In genomic region chr1:133492986-133493741, GRCm38 (mm10) we compare ENCODE assay signal across 7 mouse cellular contexts.
DNase-seq lines count a peak whose midpoint lies in the region; ATAC-seq and TF ChIP-seq lines count a peak whose summit lies in the region.

No protein-coding gene starts in this region.

- 1% methylated on average over 29 of the region's 29 CpGs for WGBS in embryonic facial prominence, embryonic 13.5 days
- 2% methylated on average over 29 of the region's 29 CpGs for WGBS in heart, embryonic 14.5 days
- WGBS in kidney, embryonic 15.5 days, result 2% methylated on average over 29 of the region's 29 CpGs
- WGBS in liver, embryonic 14.5 days (ENCODE audit: insufficient replicate concordance), result 4% methylated on average over 29 of the region's 29 CpGs
- WGBS in neural tube, embryonic 11.5 days, result under 1% methylated on average over 29 of the region's 29 CpGs
- WGBS in thymus, adult 2 months, result 12% methylated on average over 29 of the region's 29 CpGs

- peak overlapping the region; percentile 87 for H3K27ac ChIP-seq in embryonic facial prominence, embryonic 13.5 days
- peak overlapping the region; percentile 71 to 84 for H3K27ac ChIP-seq in heart, embryonic 14.5 days (replicated peaks in 1 of 2; ENCODE audit: control insufficient read depth in 1 of 2, insufficient read depth in 1 of 2, low read depth in 2 of 2, low read length in 2 of 2)
- peak overlapping the region; percentile 93 for H3K27ac ChIP-seq in kidney, embryonic 15.5 days
- no peak overlapping the region for H3K27ac ChIP-seq in liver, embryonic 14.5 days
- peak overlapping the region; percentile 99 for H3K27ac ChIP-seq in neural tube, embryonic 11.5 days (ENCODE audit: low read depth, low read length)
- no peak overlapping the region for H3K27ac ChIP-seq in thymus, adult 2 months (ENCODE audit: control insufficient read depth, insufficient read depth, low read length)

- no peak for TF ChIP-seq CTCF in liver, embryonic 14.5 days (IDR thresholded peaks at IDR 0.05; ENCODE audit: low read depth)
- TF ChIP-seq CTCF in thymus, adult 2 months (IDR thresholded peaks at IDR 0.05; ENCODE audit: borderline replicate concordance, control insufficient read depth, extremely low read depth, insufficient read depth, low read length, poor library complexity), result no peak

- no peak for TF ChIP-seq POLR2A in thymus, adult 2 months (IDR thresholded peaks at IDR 0.05; ENCODE audit: control insufficient read depth, extremely low read depth, insufficient read depth, low read length, poor library complexity)

- H3K4me1 ChIP-seq in embryonic facial prominence, embryonic 13.5 days, result peaks cover 23% of the 10 kb centered on the region
- peaks cover 22 to 23% of the 10 kb centered on the region in 2 experiments for H3K4me1 ChIP-seq in heart, embryonic 14.5 days (ENCODE audit: control insufficient read depth in 2 of 2, insufficient read depth in 2 of 2, low read length in 2 of 2)
- H3K4me1 ChIP-seq in kidney, embryonic 15.5 days, result peaks cover 25% of the 10 kb centered on the region
- peaks cover 0 to 2% of the 10 kb centered on the region in 2 experiments; a peak in 1 of 4 replicates for H3K4me1 ChIP-seq in liver, embryonic 14.5 days (replicated peaks; ENCODE audit: control insufficient read depth in 2 of 2, insufficient read depth in 2 of 2, low read length in 1 of 2)
- H3K4me1 ChIP-seq in neural tube, embryonic 11.5 days (ENCODE audit: control insufficient read depth, insufficient read depth, low read length), result peaks cover 19% of the 10 kb centered on the region
- peaks cover 18% of the 10 kb centered on the region for H3K4me1 ChIP-seq in thymus, adult 2 months (replicated peaks; ENCODE audit: control insufficient read depth, insufficient read depth, low read length)

- peak; percentile 43 for DNase-seq in adrenal gland, postnatal 25 days
- DNase-seq in liver, embryonic 14.5 days (ENCODE audit: low read depth in 3 of 3, low spot score in 3 of 3), result no peak
- peak; percentile 87 for DNase-seq in neural tube, embryonic 11.5 days (ENCODE audit: low spot score)
- DNase-seq in thymus, adult 2 months, result peak; percentile 28

- peak overlapping the region; percentile 76 for H3K9ac ChIP-seq in embryonic facial prominence, embryonic 13.5 days
- H3K9ac ChIP-seq in heart, embryonic 14.5 days (ENCODE audit: low read length), result peak overlapping the region; percentile 81
- peak overlapping the region; percentile 56 for H3K9ac ChIP-seq in kidney, embryonic 15.5 days
- peak overlapping the region; percentile 20 for H3K9ac ChIP-seq in liver, embryonic 14.5 days (replicated peaks)
- H3K9ac ChIP-seq in neural tube, embryonic 11.5 days (ENCODE audit: low read length), result peak overlapping the region; percentile 77

- no peaks in the 10 kb centered on the region for H3K36me3 ChIP-seq in embryonic facial prominence, embryonic 13.5 days
- no peaks in the 10 kb centered on the region for H3K36me3 ChIP-seq in heart, embryonic 14.5 days (ENCODE audit: control insufficient read depth, insufficient read depth, low read length)
- H3K36me3 ChIP-seq in kidney, embryonic 15.5 days, result no peaks in the 10 kb centered on the region
- H3K36me3 ChIP-seq in liver, embryonic 14.5 days (replicated peaks; ENCODE audit: control insufficient read depth, insufficient read depth, low read depth), result no peaks in the 10 kb centered on the region
- H3K36me3 ChIP-seq in neural tube, embryonic 11.5 days (ENCODE audit: control insufficient read depth, insufficient read depth, low read length), result no peaks in the 10 kb centered on the region
- no peaks in the 10 kb centered on the region for H3K36me3 ChIP-seq in thymus, adult 2 months (ENCODE audit: control insufficient read depth, insufficient read depth, low read length)

- no peak for TF ChIP-seq EP300 in liver, embryonic 14.5 days (IDR thresholded peaks at IDR 0.05; ENCODE audit: low read depth)

- H3K27me3 ChIP-seq in embryonic facial prominence, embryonic 13.5 days, result no peaks in the 10 kb centered on the region
- H3K27me3 ChIP-seq in heart, embryonic 14.5 days (ENCODE audit: control insufficient read depth, insufficient read depth, low read length), result no peaks in the 10 kb centered on the region
- H3K27me3 ChIP-seq in kidney, embryonic 15.5 days, result no peaks in the 10 kb centered on the region
- no peaks in the 10 kb centered on the region for H3K27me3 ChIP-seq in liver, embryonic 14.5 days (ENCODE audit: control insufficient read depth, insufficient read depth, low read length)
- H3K27me3 ChIP-seq in neural tube, embryonic 11.5 days (ENCODE audit: control insufficient read depth, insufficient read depth, low read length), result no peaks in the 10 kb centered on the region
- no peaks in the 10 kb centered on the region for H3K27me3 ChIP-seq in thymus, adult 2 months (ENCODE audit: control insufficient read depth, insufficient read depth, low read length)

- peak overlapping the region; percentile 89 for H3K4me2 ChIP-seq in embryonic facial prominence, embryonic 13.5 days
- H3K4me2 ChIP-seq in heart, embryonic 14.5 days (ENCODE audit: low read length), result peak overlapping the region; percentile 87
- peak overlapping the region; percentile 73 for H3K4me2 ChIP-seq in kidney, embryonic 15.5 days
- peak overlapping the region; percentile 66 for H3K4me2 ChIP-seq in liver, embryonic 14.5 days (ENCODE audit: low read depth)
- H3K4me2 ChIP-seq in neural tube, embryonic 11.5 days (ENCODE audit: low read depth), result peak overlapping the region; percentile 68

- peak; percentile 23; the same call in 1 of the 2 replicates for ATAC-seq in embryonic facial prominence, embryonic 13.5 days (ENCODE audit: insufficient number of reproducible peaks, insufficient read depth, low FRiP score, low TSS enrichment, low read depth)
- peak; percentile 68 for ATAC-seq in heart, embryonic 14.5 days (ENCODE audit: insufficient number of reproducible peaks, insufficient read depth, low FRiP score, low read depth)
- peak; percentile 84 for ATAC-seq in kidney, embryonic 15.5 days (replicated peaks; ENCODE audit: low FRiP score)
- ATAC-seq in liver, embryonic 14.5 days (ENCODE audit: insufficient read depth), result 0 out of 2 replicates have a peak, but pooled peaks have one; percentile 35
- ATAC-seq in neural tube, embryonic 11.5 days (ENCODE audit: insufficient read depth, low FRiP score, low TSS enrichment), result peak; percentile 76

- H3K9me3 ChIP-seq in embryonic facial prominence, embryonic 13.5 days, result no peaks in the 10 kb centered on the region; the same call in 1 of the 2 replicates
- H3K9me3 ChIP-seq in heart, embryonic 14.5 days (ENCODE audit: control insufficient read depth, low read length), result 0 out of 2 replicates have a peak, but pooled peaks cover 3% of the 10 kb centered on the region
- no peaks in the 10 kb centered on the region for H3K9me3 ChIP-seq in kidney, embryonic 15.5 days (replicated peaks)
- no peaks in the 10 kb centered on the region for H3K9me3 ChIP-seq in liver, embryonic 14.5 days (ENCODE audit: control insufficient read depth, low read length)
- H3K9me3 ChIP-seq in neural tube, embryonic 11.5 days (ENCODE audit: control insufficient read depth, low read length), result no peaks in the 10 kb centered on the region

- H3K4me3 ChIP-seq in embryonic facial prominence, embryonic 13.5 days, result peak overlapping the region; percentile 44
- H3K4me3 ChIP-seq in heart, embryonic 14.5 days (ENCODE audit: control insufficient read depth in 1 of 2, insufficient read depth in 1 of 2, low read depth in 1 of 2, low read length in 2 of 2), result peak overlapping the region; percentile 42 to 45
- H3K4me3 ChIP-seq in kidney, embryonic 15.5 days (replicated peaks), result peak overlapping the region; percentile 36
- peak overlapping the region; percentile 33 to 43 for H3K4me3 ChIP-seq in liver, embryonic 14.5 days (ENCODE audit: insufficient read depth in 1 of 2, low read depth in 2 of 2, low read length in 2 of 2)
- peak overlapping the region; percentile 30 for H3K4me3 ChIP-seq in neural tube, embryonic 11.5 days (ENCODE audit: low read depth, low read length)
- H3K4me3 ChIP-seq in thymus, adult 2 months (ENCODE audit: control insufficient read depth, insufficient read depth, low read length), result peak overlapping the region; percentile 49

Comparison
In these comparisons a context has a peak if more than half of its experiments do, and no peak if none do; other contexts are left out.
1. DNase-seq: peak in adrenal gland, postnatal 25 days (single experiment), neural tube, embryonic 11.5 days (single experiment) and thymus, adult 2 months (single experiment); none in liver, embryonic 14.5 days (0 of 3).
2. ATAC-seq: peak in every context shown above with its lines; median percentile 84 in kidney, embryonic 15.5 days; 76 in neural tube, embryonic 11.5 days; 68 in heart, embryonic 14.5 days; 35 in liver, embryonic 14.5 days; 23 in embryonic facial prominence, embryonic 13.5 days.
3. H3K27ac ChIP-seq: peak in embryonic facial prominence, embryonic 13.5 days (single experiment), heart, embryonic 14.5 days (2 of 2), kidney, embryonic 15.5 days (single experiment) and neural tube, embryonic 11.5 days (single experiment); none in liver, embryonic 14.5 days (single experiment) and thymus, adult 2 months (single experiment).
4. H3K9ac ChIP-seq: peak in every context shown above with its lines; median percentile 81 in heart, embryonic 14.5 days; 77 in neural tube, embryonic 11.5 days; 76 in embryonic facial prominence, embryonic 13.5 days; 56 in kidney, embryonic 15.5 days; 20 in liver, embryonic 14.5 days.
5. Peak in every context shown above with its lines, with median percentiles within 50 percentile points of each other: H3K4me2 ChIP-seq and H3K4me3 ChIP-seq.